In the genomic region with DNA sequence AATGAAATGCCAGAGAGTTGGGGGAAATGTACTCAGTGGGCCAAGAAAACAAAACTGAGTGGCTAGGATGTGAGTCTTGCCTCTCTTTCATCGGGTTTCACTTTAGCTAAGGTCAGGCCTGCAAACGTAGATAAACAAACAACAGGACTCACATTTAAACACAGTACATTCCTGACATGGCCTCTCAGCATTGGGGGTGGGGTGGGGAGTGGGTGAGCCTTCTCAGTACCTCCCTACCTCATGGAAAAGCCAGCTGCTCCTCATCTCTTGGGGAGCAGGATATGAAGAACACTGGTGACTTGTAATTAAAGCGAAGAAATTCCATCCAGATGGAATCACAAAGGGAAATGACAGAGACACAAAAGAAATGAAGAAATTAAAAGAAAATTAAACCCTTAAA, we compare ENCODE assay signal across 16 mouse cellular contexts.
A peak's percentile ranks its signal among the peaks of the same experiment; 100 is the strongest.
DNase-seq lines count a peak whose midpoint lies in the region; ATAC-seq and TF ChIP-seq lines count a peak whose summit lies in the region.
"Had no signal": no experiment of that assay in that cellular context is flagged by ENCODE, and none has a peak within 500 bp of the region (broad histone marks: within the 10 kb centered on the region; RNA-seq: fewer than 3 reads in every experiment).

No protein-coding gene starts in this region.

- intact Hi-C loops in gastrocnemius, postnatal 14 days (cut with DNase I; ENCODE audit: low total_unique reads), result no loop called here

- peak; percentile 8 for DNase-seq in gastrocnemius, postnatal 14 days
- no peak for DNase-seq in gastrocnemius, adult 8-10 months (ENCODE audit: low spot score in 2 of 2)
- DNase-seq in kidney, postnatal 36 days, result no peak
- DNase-seq in brain, embryonic 14.5 days (ENCODE audit: low read depth), result peak; percentile 13
- peak; percentile 14 for DNase-seq in lung, postnatal 0 days (ENCODE audit: low spot score)
- no peak for DNase-seq in cerebellum, adult 11 months
- DNase-seq in ovary, postnatal 14 days (ENCODE audit: low spot score), result no peak
- DNase-seq: B cell, adult 2 months; cerebellum, adult 8-10 months; liver, embryonic 13.5 days; retina, postnatal 1 day had no signal

- H3K9me3 ChIP-seq in kidney, embryonic 16.5 days (ENCODE audit: low read length), result no peaks in the 10 kb centered on the region
- no peaks in the 10 kb centered on the region for H3K9me3 ChIP-seq in lung, postnatal 0 days (ENCODE audit: low read length)
- H3K9me3 ChIP-seq: G1E; liver, embryonic 13.5 days; midbrain, embryonic 12.5 days had no signal

- no peak overlapping the region for H3K4me3 ChIP-seq in kidney, embryonic 16.5 days (ENCODE audit: low read length)
- no peak overlapping the region for H3K4me3 ChIP-seq in lung, postnatal 0 days (ENCODE audit: low read depth, low read length)
- H3K4me3 ChIP-seq: forebrain, embryonic 15.5 days; liver, embryonic 13.5 days; midbrain, embryonic 12.5 days had no signal

- TF ChIP-seq POLR2A in brain, embryonic 14.5 days (IDR thresholded peaks at IDR 0.05; ENCODE audit: borderline replicate concordance, extremely low read depth, insufficient read depth, insufficient read length, poor library complexity, severe bottlenecking), result no peak

- TF ChIP-seq CTCF in brain, embryonic 14.5 days (IDR thresholded peaks at IDR 0.05; ENCODE audit: borderline replicate concordance, extremely low read depth, insufficient read depth, insufficient read length), result no peak
- TF ChIP-seq CTCF in lung, postnatal 0 days (IDR thresholded peaks at IDR 0.05), result no peak

- H3K27me3 ChIP-seq in kidney, embryonic 16.5 days (ENCODE audit: insufficient read depth, low read length), result no peaks in the 10 kb centered on the region
- no peaks in the 10 kb centered on the region for H3K27me3 ChIP-seq in lung, postnatal 0 days (replicated peaks; ENCODE audit: insufficient read depth, low read length)
- H3K27me3 ChIP-seq: forebrain, embryonic 15.5 days; liver, embryonic 13.5 days; midbrain, embryonic 12.5 days had no signal

- ATAC-seq in kidney, embryonic 16.5 days (ENCODE audit: low FRiP score, low TSS enrichment), result peak; percentile 84
- ATAC-seq in lung, postnatal 0 days, result no peak
- ATAC-seq: activated CD4-positive, CD25-positive, alpha-beta regulatory T cell, adult 4 months; forebrain, embryonic 15.5 days had no signal

- no peak overlapping the region for H3K4me2 ChIP-seq in kidney, embryonic 16.5 days (replicated peaks; ENCODE audit: low read depth, low read length)
- H3K4me2 ChIP-seq in lung, postnatal 0 days (replicated peaks; ENCODE audit: low read depth, low read length), result no peak overlapping the region
- H3K4me2 ChIP-seq: forebrain, embryonic 15.5 days; liver, embryonic 13.5 days; midbrain, embryonic 12.5 days had no signal

- H3K9ac ChIP-seq in kidney, embryonic 16.5 days (replicated peaks; ENCODE audit: low read length), result no peak overlapping the region
- H3K9ac ChIP-seq in lung, postnatal 0 days (replicated peaks; ENCODE audit: low read depth), result no peak overlapping the region
- H3K9ac ChIP-seq: forebrain, embryonic 15.5 days; liver, embryonic 13.5 days; midbrain, embryonic 12.5 days had no signal

- no peak overlapping the region for H3K27ac ChIP-seq in kidney, embryonic 16.5 days (ENCODE audit: low read length)
- H3K27ac ChIP-seq in lung, postnatal 0 days (ENCODE audit: low read length), result no peak overlapping the region
- H3K27ac ChIP-seq: forebrain, embryonic 15.5 days; liver, embryonic 13.5 days; midbrain, embryonic 12.5 days had no signal

- TF ChIP-seq EP300 in lung, postnatal 0 days (IDR thresholded peaks at IDR 0.05), result no peak

- no peaks in the 10 kb centered on the region for H3K4me1 ChIP-seq in kidney, embryonic 16.5 days (ENCODE audit: insufficient read depth, low read length)
- no peaks in the 10 kb centered on the region for H3K4me1 ChIP-seq in lung, postnatal 0 days (ENCODE audit: insufficient read depth, low read depth, low read length)
- H3K4me1 ChIP-seq: forebrain, embryonic 15.5 days; liver, embryonic 13.5 days; midbrain, embryonic 12.5 days had no signal

- WGBS in kidney, embryonic 16.5 days, result 18% methylated on average over 3 of the region's 3 CpGs
- WGBS in lung, postnatal 0 days, result 15% methylated on average over 3 of the region's 3 CpGs

- no peaks in the 10 kb centered on the region for H3K36me3 ChIP-seq in kidney, embryonic 16.5 days (ENCODE audit: insufficient read depth, low read length)
- no peaks in the 10 kb centered on the region for H3K36me3 ChIP-seq in lung, postnatal 0 days (ENCODE audit: insufficient read depth, low read length)
- H3K36me3 ChIP-seq: forebrain, embryonic 15.5 days; G1E; liver, embryonic 13.5 days; midbrain, embryonic 12.5 days had no signal

Comparison
In these comparisons a context has a peak if more than half of its experiments do, and no peak if none do; other contexts are left out.
1. DNase-seq: peak in gastrocnemius, postnatal 14 days (single experiment), brain, embryonic 14.5 days (single experiment) and lung, postnatal 0 days (single experiment); none in gastrocnemius, adult 8-10 months (0 of 2), kidney, postnatal 36 days (0 of 2), cerebellum, adult 11 months (single experiment) and ovary, postnatal 14 days (single experiment).